Mouse (Mus musculus): Measurements from ENCODE around the gene Defb30. TPM values are rescaled to one million over a fixed set of nuclear protein-coding genes. Genes with fewer than 3 reads are reported as not detected.

Gene Defb30
- polyA plus RNA-seq (2012; ENCODE audit: low replicate concordance) = not detected in 2 replicates

DNA sequence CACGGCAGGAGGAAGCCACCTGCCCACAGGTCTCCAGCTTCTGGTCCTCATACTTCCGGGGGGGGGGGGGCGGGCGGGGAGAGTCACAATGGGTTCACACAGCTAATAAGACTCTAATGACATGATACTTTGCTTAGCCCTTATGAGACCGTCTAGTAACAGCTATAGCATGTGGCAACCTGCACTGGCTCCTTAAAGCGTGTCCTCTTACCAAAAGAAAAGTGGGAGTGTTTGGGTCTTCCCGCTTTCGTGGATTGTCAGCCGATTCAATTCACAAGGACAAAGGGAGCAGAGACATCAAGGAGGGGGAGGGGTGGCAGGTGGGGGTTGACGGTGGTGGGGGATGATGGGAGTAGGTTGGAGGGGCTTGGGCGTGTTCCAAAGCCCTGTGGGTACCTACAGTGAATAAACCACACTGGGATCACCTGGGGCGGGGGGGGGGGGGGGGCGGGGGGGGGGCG lies at the start of gene Defb30:
Gene Defb30 (minus strand): TSS at position 51 of the 461 bp plus-strand sequence.

GRCm38 (mm10) chr14:63046691-63047090 lies 3.1 kb downstream of the Defb30 start, which contains the start of gene Defb42:
Defb42 (plus strand) TSS chr14:63046991.

GRCm38 (mm10) chr14:63011471-63011870 lies 38.3 kb downstream of the Defb30 start, which contains the start of gene Defb43:
Defb43 (plus strand) TSS chr14:63011771.

GRCm38 (mm10) chr14:62997777-62998176 lies 52.0 kb downstream of the Defb30 start, which contains the start of gene Defb47:
Defb47 (plus strand) TSS chr14:62998077.

GRCm38 (mm10) chr14:62984410-62984809 lies 65.3 kb downstream of the Defb30 start, which contains the start of gene Defb48:
Defb48 (minus strand) TSS chr14:62984510.

Other genes with a start within 250 kb of the Defb30 start
- gene Wdfy2, start 212.3 kb downstream of the Defb30 start, polyA plus RNA-seq (2012; ENCODE audit: low replicate concordance) = 7.7 and 12.4 TPM in 2 replicates
- gene Defb48, start 65.5 kb downstream of the Defb30 start, polyA plus RNA-seq (2012; ENCODE audit: low replicate concordance) = not detected in 2 replicates
- not detected in 2 replicates for gene Defb47, start 51.9 kb downstream of the Defb30 start, polyA plus RNA-seq (2012; ENCODE audit: low replicate concordance)
- not detected in 2 replicates for gene Defb43, start 38.2 kb downstream of the Defb30 start, polyA plus RNA-seq (2012; ENCODE audit: low replicate concordance)
- not detected in 2 replicates for gene Defb42, start 3.0 kb downstream of the Defb30 start, polyA plus RNA-seq (2012; ENCODE audit: low replicate concordance)

All from hematopoietic multipotent progenitor cell, adult 10-12 weeks (in vitro differentiated cells).